In genomic region chr12:118583829-118584628, GRCm38 (mm10) we compare ENCODE assay signal across 10 mouse cellular contexts.
DNase-seq lines count a peak whose midpoint lies in the region; ATAC-seq lines count a peak whose summit lies in the region.
"Had no signal": no experiment of that assay in that cellular context is flagged by ENCODE, and none has a peak within 500 bp of the region (broad histone marks: within the 10 kb centered on the region; RNA-seq: fewer than 3 reads in every experiment).

No protein-coding gene starts in this region.

- no peak for DNase-seq in lung, postnatal 4 days
- DNase-seq in cerebellum, adult 8-10 months = peak; percentile 18
- DNase-seq in thymus, postnatal 14 days = no peak
- DNase-seq: layer of hippocampus, postnatal 36 days had no signal

- WGBS in heart, embryonic 14.5 days = 38% methylated on average over 12 of the region's 12 CpGs
- WGBS in heart, embryonic 11.5 days (ENCODE audit: insufficient replicate concordance) = 65% methylated on average over 12 of the region's 12 CpGs
- 61% methylated on average over 12 of the region's 12 CpGs for WGBS in lung, embryonic 15.5 days
- 71% methylated on average over 12 of the region's 12 CpGs for WGBS in midbrain, embryonic 15.5 days

- no peaks in the 10 kb centered on the region for H3K27me3 ChIP-seq in heart, embryonic 14.5 days (ENCODE audit: control insufficient read depth, insufficient read depth, low read length)
- no peaks in the 10 kb centered on the region for H3K27me3 ChIP-seq in heart, embryonic 11.5 days (ENCODE audit: control insufficient read depth, insufficient read depth, low read length)
- H3K27me3 ChIP-seq in lung, embryonic 15.5 days = no peaks in the 10 kb centered on the region
- 0 out of 2 replicates have a peak, but pooled peaks cover 1% of the 10 kb centered on the region for H3K27me3 ChIP-seq in midbrain, embryonic 15.5 days (replicated peaks)

- H3K4me2 ChIP-seq in heart, embryonic 14.5 days (ENCODE audit: low read length) = no peak overlapping the region
- H3K4me2 ChIP-seq in heart, embryonic 11.5 days = no peak overlapping the region
- no peak overlapping the region for H3K4me2 ChIP-seq in lung, embryonic 15.5 days
- no peak overlapping the region for H3K4me2 ChIP-seq in midbrain, embryonic 15.5 days

- H3K27ac ChIP-seq in heart, embryonic 14.5 days (replicated peaks in 1 of 2; ENCODE audit: control insufficient read depth in 1 of 2, insufficient read depth in 1 of 2, low read depth in 2 of 2, low read length in 2 of 2) = peak overlapping the region; percentile 36 to 70
- H3K27ac ChIP-seq in heart, embryonic 11.5 days (ENCODE audit: low read depth, low read length) = no peak overlapping the region
- H3K27ac ChIP-seq in lung, embryonic 15.5 days = no peak overlapping the region
- H3K27ac ChIP-seq in midbrain, embryonic 15.5 days = no peak overlapping the region

- H3K36me3 ChIP-seq in heart, embryonic 14.5 days (ENCODE audit: control insufficient read depth, insufficient read depth, low read length) = no peaks in the 10 kb centered on the region
- H3K36me3 ChIP-seq in heart, embryonic 11.5 days (ENCODE audit: control insufficient read depth, insufficient read depth, low read length) = no peaks in the 10 kb centered on the region
- no peaks in the 10 kb centered on the region for H3K36me3 ChIP-seq in lung, embryonic 15.5 days
- no peaks in the 10 kb centered on the region for H3K36me3 ChIP-seq in midbrain, embryonic 15.5 days (replicated peaks)

- ATAC-seq in heart, embryonic 14.5 days (ENCODE audit: insufficient number of reproducible peaks, insufficient read depth, low FRiP score, low read depth) = no peak; the same call in 1 of the 2 replicates
- no peak for ATAC-seq in heart, embryonic 11.5 days (replicated peaks; ENCODE audit: insufficient number of reproducible peaks, low FRiP score, low TSS enrichment)
- ATAC-seq in lung, embryonic 15.5 days (ENCODE audit: borderline replicate concordance, extremely low read depth, low FRiP score, low TSS enrichment) = peak; percentile 19; the same call in 1 of the 2 replicates
- 0 out of 2 replicates have a peak, but pooled peaks have one; percentile 45 for ATAC-seq in midbrain, embryonic 15.5 days (replicated peaks)
- no peak for ATAC-seq in megakaryocyte progenitor cell, adult 5-6 weeks (replicated peaks; ENCODE audit: poor library complexity)
- ATAC-seq: intestine, embryonic 16.5 days had no signal

- 0 out of 2 replicates have a peak, but pooled peaks cover 4% of the 10 kb centered on the region for H3K9me3 ChIP-seq in heart, embryonic 14.5 days (ENCODE audit: control insufficient read depth, low read length)
- H3K9me3 ChIP-seq in heart, embryonic 11.5 days (replicated peaks; ENCODE audit: control insufficient read depth, low read length) = no peaks in the 10 kb centered on the region
- no peaks in the 10 kb centered on the region for H3K9me3 ChIP-seq in lung, embryonic 15.5 days
- no peaks in the 10 kb centered on the region for H3K9me3 ChIP-seq in midbrain, embryonic 15.5 days

- H3K4me3 ChIP-seq in heart, embryonic 14.5 days (ENCODE audit: control insufficient read depth in 1 of 2, insufficient read depth in 1 of 2, low read depth in 1 of 2, low read length in 2 of 2) = no peak overlapping the region
- no peak overlapping the region for H3K4me3 ChIP-seq in heart, embryonic 11.5 days (ENCODE audit: low read depth, low read length)
- H3K4me3 ChIP-seq in lung, embryonic 15.5 days = no peak overlapping the region
- H3K4me3 ChIP-seq in midbrain, embryonic 15.5 days = no peak overlapping the region

- H3K9ac ChIP-seq in heart, embryonic 14.5 days (ENCODE audit: low read length) = no peak overlapping the region; the same call in 1 of the 2 replicates
- no peak overlapping the region for H3K9ac ChIP-seq in heart, embryonic 11.5 days (ENCODE audit: low read depth, low read length)
- no peak overlapping the region for H3K9ac ChIP-seq in lung, embryonic 15.5 days
- no peak overlapping the region for H3K9ac ChIP-seq in midbrain, embryonic 15.5 days

- H3K4me1 ChIP-seq in heart, embryonic 14.5 days (ENCODE audit: control insufficient read depth in 2 of 2, insufficient read depth in 2 of 2, low read length in 2 of 2) = peaks cover 6 to 8% of the 10 kb centered on the region in 2 experiments
- H3K4me1 ChIP-seq in heart, embryonic 11.5 days (ENCODE audit: control insufficient read depth, insufficient read depth, low read length) = no peaks in the 10 kb centered on the region
- H3K4me1 ChIP-seq in lung, embryonic 15.5 days = no peaks in the 10 kb centered on the region
- H3K4me1 ChIP-seq in midbrain, embryonic 15.5 days = peaks cover 9% of the 10 kb centered on the region; the same call in 1 of the 2 replicates

Comparison
In these comparisons a context has a peak if more than half of its experiments do, and no peak if none do; other contexts are left out.
1. H3K27ac ChIP-seq: peak in heart, embryonic 14.5 days (2 of 2); none in heart, embryonic 11.5 days (single experiment), lung, embryonic 15.5 days (single experiment) and midbrain, embryonic 15.5 days (single experiment).
2. ATAC-seq: peak in lung, embryonic 15.5 days (single experiment) and midbrain, embryonic 15.5 days (single experiment); none in heart, embryonic 14.5 days (single experiment), heart, embryonic 11.5 days (single experiment) and megakaryocyte progenitor cell, adult 5-6 weeks (single experiment).